Comparison of ENCODE assay signal across 18 mouse cellular contexts in genomic region chr12:40792184-40792650, GRCm38 (mm10).
DNase-seq lines count a peak whose midpoint lies in the region; ATAC-seq and TF ChIP-seq lines count a peak whose summit lies in the region.
"Had no signal": no experiment of that assay in that cellular context is flagged by ENCODE, and none has a peak within 500 bp of the region (broad histone marks: within the 10 kb centered on the region; RNA-seq: fewer than 3 reads in every experiment).

No protein-coding gene starts in this region.

- peaks cover 30% of the 10 kb centered on the region for H3K4me1 ChIP-seq in hindbrain, embryonic 15.5 days (replicated peaks)
- H3K4me1 ChIP-seq in neural tube, embryonic 14.5 days (ENCODE audit: control insufficient read depth, insufficient read depth, low read length): peaks cover 30% of the 10 kb centered on the region; the same call in 1 of the 2 replicates
- H3K4me1 ChIP-seq in limb, embryonic 10.5 days: peaks cover 57% of the 10 kb centered on the region

- ATAC-seq in hindbrain, embryonic 15.5 days (ENCODE audit: low FRiP score, low read depth): peak; percentile 62; the same call in 1 of the 2 replicates
- ATAC-seq in neural tube, embryonic 14.5 days (ENCODE audit: low read depth): peak; percentile 30
- ATAC-seq: CD4-positive, CD25-positive, alpha-beta regulatory T cell, adult 4 months; liver, embryonic 12.5 days; Patski had no signal

- H3K9ac ChIP-seq in hindbrain, embryonic 15.5 days: no peak overlapping the region
- H3K9ac ChIP-seq in neural tube, embryonic 14.5 days (replicated peaks; ENCODE audit: low read depth, low read length): no peak overlapping the region
- H3K9ac ChIP-seq: embryonic facial prominence, embryonic 13.5 days; liver, embryonic 12.5 days had no signal

- WGBS in hindbrain, embryonic 15.5 days: 30% methylated on average over 10 of the region's 10 CpGs
- 27% methylated on average over 10 of the region's 10 CpGs for WGBS in neural tube, embryonic 14.5 days
- 48% methylated on average over 10 of the region's 10 CpGs for WGBS in limb, embryonic 10.5 days

- no peaks in the 10 kb centered on the region for H3K27me3 ChIP-seq in hindbrain, embryonic 15.5 days
- H3K27me3 ChIP-seq in neural tube, embryonic 14.5 days (ENCODE audit: control insufficient read depth, insufficient read depth, low read length): no peaks in the 10 kb centered on the region
- H3K27me3 ChIP-seq in limb, embryonic 10.5 days (ENCODE audit: low read depth, poor library complexity, severe bottlenecking): no peaks in the 10 kb centered on the region
- H3K27me3 ChIP-seq: embryonic facial prominence, embryonic 13.5 days; megakaryocyte, embryonic 14.5 days; Patski had no signal

- no peak for TF ChIP-seq CTCF in gastrocnemius, adult 2 months (IDR thresholded peaks at IDR 0.05)

- intact Hi-C loops in gastrocnemius, adult 2 months (cut with DNase I): no loop called here

- no peaks in the 10 kb centered on the region for H3K36me3 ChIP-seq in hindbrain, embryonic 15.5 days
- H3K36me3 ChIP-seq in neural tube, embryonic 14.5 days (ENCODE audit: control insufficient read depth, insufficient read depth, low read length): no peaks in the 10 kb centered on the region
- H3K36me3 ChIP-seq in limb, embryonic 10.5 days: no peaks in the 10 kb centered on the region
- H3K36me3 ChIP-seq: embryonic facial prominence, embryonic 13.5 days; liver, embryonic 12.5 days had no signal

- H3K9me3 ChIP-seq in hindbrain, embryonic 15.5 days: no peaks in the 10 kb centered on the region
- no peaks in the 10 kb centered on the region for H3K9me3 ChIP-seq in neural tube, embryonic 14.5 days (ENCODE audit: control insufficient read depth, low read length)
- H3K9me3 ChIP-seq in limb, embryonic 10.5 days (replicated peaks): no peaks in the 10 kb centered on the region
- H3K9me3 ChIP-seq: embryonic facial prominence, embryonic 13.5 days; liver, embryonic 12.5 days; megakaryocyte, embryonic 14.5 days had no signal

- DNase-seq in gastrocnemius, adult 2 months: no peak
- no peak for DNase-seq in gastrocnemius, adult 18-20 months (ENCODE audit: low spot score)
- peak; percentile 46 for DNase-seq in retina, postnatal 1 day
- DNase-seq in retina, embryonic 14.5 days (ENCODE audit: low spot score): no peak
- no peak for DNase-seq in left cerebral cortex, adult 11 months (ENCODE audit: low spot score)
- no peak for DNase-seq in limb, embryonic 10.5 days (ENCODE audit: low spot score)
- DNase-seq: adrenal gland, adult 8-10 months; kidney, postnatal 36 days had no signal

- H3K4me2 ChIP-seq in hindbrain, embryonic 15.5 days: no peak overlapping the region
- H3K4me2 ChIP-seq in neural tube, embryonic 14.5 days (ENCODE audit: low read depth, low read length): no peak overlapping the region
- H3K4me2 ChIP-seq: embryonic facial prominence, embryonic 13.5 days; heart, embryonic 11.5 days; liver, embryonic 12.5 days had no signal

- no peak overlapping the region for H3K4me3 ChIP-seq in gastrocnemius, adult 2 months
- H3K4me3 ChIP-seq in hindbrain, embryonic 15.5 days: no peak overlapping the region
- H3K4me3 ChIP-seq in neural tube, embryonic 14.5 days (ENCODE audit: low read depth, low read length): no peak overlapping the region
- H3K4me3 ChIP-seq in limb, embryonic 10.5 days: no peak overlapping the region
- H3K4me3 ChIP-seq: embryonic facial prominence, embryonic 13.5 days; left cerebral cortex, adult 2 months; liver, embryonic 12.5 days; megakaryocyte, embryonic 14.5 days had no signal

- peak overlapping the region; percentile 29; the same call in 1 of the 2 replicates for H3K27ac ChIP-seq in gastrocnemius, adult 2 months
- no peak overlapping the region for H3K27ac ChIP-seq in hindbrain, embryonic 15.5 days (replicated peaks)
- no peak overlapping the region for H3K27ac ChIP-seq in neural tube, embryonic 14.5 days (ENCODE audit: low read depth, low read length)
- no peak overlapping the region for H3K27ac ChIP-seq in limb, embryonic 10.5 days
- H3K27ac ChIP-seq: embryonic facial prominence, embryonic 13.5 days; left cerebral cortex, adult 2 months; liver, embryonic 12.5 days; stomach, postnatal 0 days had no signal
